Mouse (Mus musculus) erythroblast, embryonic 14.5 days (primary cell): ENCODE data around the gene Lrrc75a.

Source experiments
- GATA1 ChIP-seq: IDR thresholded peaks from 2 replicates; pipeline ENCODE4 v1.6.1; 2012; ENCODE audit warnings: low read length, inconsistent platforms, mixed read lengths
- TAL1 ChIP-seq: IDR thresholded peaks from 3 replicates; pipeline ENCODE4 v1.6.1; 2012; ENCODE audit warnings: low read length, inconsistent platforms, mixed read lengths

- TF ChIP-seq GATA1, result no peak
- no peak for TF ChIP-seq TAL1
These were observed 32.9 kb downstream of the Lrrc75a start for GRCm38 (mm10) chr11:62615456-62615855.
